Mouse (Mus musculus) cerebellum, postnatal 36 days (tissue): ENCODE measurements around the gene Hagh.

ENCODE experiments used
- DNase-seq, 2 experiments: peaks; one replicate each; pipeline ENCODE4 v3.0.0; 2021 to 2022; ENCODE audit warnings: mixed read lengths in 2 of 2

Hagh gene

DNA sequence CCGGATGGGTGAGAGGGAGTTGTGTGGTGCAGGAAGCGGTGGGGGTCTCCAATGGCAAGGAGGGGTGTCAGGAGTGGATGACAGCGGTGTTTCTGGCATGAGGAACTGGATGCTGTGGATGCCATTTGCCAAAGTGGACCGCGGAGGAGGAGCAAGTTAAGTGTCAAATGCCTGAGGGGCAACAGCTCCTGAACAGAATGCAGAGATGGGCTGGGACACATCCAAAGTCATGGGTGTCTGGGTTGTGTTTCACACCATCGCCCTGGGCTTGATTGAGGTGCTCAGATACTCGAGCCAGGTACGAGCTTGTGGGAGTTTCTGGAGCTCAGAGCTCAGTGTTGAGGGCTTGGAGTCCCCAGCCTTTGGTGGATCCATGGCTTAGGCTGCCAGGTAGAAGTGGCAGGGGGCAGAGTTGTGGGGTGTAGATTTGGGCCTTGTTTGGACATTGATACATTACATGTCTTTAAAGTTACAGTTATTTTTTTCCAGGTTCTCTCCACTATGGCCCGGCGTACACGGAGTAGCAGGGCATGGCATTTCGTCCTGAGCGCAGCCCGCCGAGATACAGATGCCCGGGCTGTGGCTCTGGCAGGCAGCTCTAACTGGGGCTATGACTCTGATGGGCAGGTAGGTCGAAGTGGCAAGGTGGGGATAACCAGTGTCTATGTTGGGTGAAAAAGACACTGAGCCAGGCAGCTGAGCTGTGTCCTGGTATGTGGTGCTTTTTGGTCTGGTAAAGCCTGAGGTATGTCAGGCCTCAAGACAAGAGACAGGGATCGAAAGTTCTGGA lies 47.5 kb downstream of the Hagh start:
- DNase-seq: no peak

DNA sequence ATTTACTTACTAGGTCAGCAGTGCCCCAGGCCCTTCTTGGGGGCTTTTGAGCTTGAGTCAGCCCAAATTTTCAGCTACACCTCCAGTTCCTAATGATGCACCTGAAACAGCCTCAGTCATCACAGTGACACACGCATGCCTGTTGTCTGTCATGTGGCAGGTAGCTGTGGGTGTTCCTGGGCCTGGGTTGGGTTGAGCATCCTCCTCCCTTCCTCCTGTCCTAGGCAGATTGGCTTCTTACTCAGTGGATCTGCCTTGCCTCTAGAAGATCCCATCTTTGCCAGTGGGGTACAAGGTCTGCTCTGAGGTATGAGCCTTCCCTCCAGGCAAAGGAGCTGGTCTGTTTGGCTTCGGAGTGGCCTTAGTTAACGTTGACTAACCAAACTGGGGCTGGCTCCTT lies 48.9 kb downstream of the Hagh start:
- DNase-seq: no peak

DNA sequence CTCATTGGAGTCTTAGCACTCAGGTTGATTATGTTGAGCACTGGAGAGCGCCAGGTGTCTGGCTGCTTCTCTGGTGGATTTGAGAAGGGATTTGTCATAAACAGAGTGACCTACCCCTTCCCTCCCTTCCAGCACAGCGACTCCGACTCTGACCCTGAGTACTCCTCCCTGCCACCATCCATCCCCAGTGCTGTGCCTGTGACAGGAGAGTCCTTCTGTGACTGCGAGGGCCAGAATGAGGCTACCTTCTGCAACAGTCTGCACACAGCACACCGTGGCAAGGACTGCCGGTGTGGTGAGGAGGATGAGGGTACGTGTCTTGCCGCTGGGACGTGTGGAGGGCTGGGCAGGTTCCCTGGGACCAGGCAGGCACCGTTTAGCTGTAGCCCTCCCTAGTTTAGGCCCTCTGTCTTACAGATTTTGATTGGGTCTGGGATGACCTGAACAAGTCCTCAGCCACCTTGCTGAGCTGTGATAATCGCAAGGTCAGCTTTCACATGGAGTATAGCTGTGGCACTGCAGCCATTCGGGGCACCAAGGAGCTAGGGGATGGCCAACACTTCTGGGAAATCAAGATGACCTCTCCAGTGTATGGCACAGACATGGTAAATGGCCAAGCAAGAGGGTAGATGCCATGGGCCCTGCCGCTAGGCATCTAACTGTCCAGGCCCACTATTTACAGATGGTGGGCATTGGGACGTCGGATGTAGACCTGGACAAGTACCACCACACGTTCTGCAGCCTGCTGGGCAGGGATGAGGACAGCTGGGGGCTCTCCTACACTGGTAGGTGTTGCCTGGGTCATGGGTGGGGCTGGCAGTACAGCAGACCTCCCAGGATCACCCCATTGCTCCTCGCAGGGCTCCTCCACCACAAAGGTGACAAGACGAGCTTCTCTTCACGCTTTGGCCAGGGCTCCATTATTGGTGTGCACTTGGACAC lies 50.5 kb downstream of the Hagh start:
- DNase-seq: no peak

DNA sequence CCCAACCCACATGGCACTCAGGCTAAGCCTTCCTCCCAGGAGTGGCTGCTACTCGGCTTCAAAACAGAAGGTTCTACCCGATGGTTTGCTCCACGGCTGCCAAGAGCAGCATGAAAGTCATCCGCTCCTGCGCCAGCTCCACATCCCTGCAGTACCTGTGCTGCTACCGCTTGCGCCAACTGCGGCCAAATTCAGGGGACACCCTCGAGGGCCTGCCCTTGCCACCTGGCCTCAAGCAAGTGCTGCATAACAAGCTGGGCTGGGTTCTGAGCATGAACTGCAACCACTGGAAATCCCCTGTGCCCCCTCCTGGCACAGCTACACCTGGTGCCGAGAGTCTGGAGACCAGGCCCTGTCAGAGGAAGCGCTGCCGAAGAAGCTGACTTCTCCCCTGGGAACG lies 51.4 kb downstream of the Hagh start:
- peak; percentile 73 to 77 for DNase-seq

DNA sequence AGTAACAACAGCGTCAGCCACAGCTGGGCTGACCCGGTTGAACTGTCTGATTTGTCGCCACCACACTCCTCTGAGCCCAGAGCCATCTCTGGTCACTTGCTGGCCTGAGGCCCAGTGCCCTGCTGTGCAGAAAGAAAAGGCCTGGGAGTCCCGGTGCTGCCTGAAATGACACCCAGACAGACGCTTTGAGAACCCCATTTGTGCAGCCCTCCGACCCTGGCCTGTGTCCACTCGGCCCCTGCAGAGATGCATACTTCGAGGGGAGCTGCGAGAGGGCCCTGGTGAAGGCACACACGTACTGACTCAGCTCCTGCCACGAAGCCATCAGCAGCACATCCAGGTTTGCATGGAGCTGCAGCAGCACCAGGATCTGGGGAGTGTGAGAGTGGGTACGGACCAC lies 52.8 kb downstream of the Hagh start:
- no peak for DNase-seq

DNA sequence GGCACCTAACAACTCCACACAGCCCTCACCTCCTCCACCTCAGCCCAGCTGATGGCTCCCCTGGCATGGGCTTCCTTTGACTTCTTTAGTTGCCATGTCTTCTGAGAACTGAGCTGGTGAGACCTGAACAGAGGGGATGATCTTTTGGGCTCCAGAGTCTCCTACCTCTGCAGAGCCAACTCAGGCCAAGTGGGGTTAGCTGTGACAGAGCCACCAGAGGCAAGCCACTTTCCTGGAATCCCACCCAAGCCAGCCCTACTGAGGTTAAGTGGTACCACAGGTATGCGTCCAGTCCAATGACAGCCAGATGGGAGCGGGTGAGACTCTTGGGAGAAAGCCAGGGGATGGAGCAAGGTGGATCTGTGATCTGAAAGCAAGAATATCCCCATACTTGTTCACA lies 53.3 kb downstream of the Hagh start:
- no peak for DNase-seq

DNA sequence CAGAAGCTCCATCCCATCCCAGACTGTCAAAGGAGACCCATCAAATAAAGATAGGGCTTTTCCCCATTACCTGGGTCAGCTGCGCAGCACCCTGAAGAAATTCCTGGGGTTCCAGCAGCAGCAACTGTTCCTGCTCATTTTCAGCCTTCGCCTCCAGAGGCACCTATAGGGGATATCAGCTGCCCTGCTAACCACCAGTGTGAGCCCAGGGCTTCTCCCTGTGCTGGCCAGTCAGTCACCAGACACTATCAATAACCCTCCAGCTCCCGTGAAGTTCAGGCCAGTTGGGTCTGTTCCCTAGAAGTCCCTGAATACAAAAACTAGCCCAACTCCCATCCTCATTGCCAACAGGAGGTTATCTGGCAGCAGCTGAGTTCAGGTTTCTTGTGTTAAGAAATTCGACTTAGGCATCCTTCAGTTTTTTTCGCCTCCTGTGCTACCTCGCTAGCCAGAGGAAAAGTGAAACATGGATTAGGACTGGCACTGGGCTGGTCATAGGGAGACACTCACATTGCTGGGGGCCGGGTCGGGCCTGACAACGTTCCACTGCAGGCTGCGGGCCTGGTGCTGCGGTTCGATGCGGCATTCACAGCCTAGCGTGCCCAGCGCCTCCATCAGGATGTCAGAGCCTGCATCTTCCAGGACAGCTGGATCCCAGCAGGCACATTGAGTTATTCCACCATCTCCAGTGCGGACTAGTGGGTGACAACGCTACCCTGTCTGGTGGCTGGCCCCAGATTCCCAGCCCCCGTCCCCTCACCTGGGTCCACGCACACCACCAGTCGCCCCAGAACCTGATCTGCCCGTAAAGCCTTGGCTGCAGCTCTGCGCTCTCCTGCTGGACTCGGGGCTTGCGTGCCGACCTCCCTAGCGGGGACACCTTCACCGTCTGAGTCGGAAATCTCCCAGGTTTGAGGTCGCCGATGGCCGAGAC lies 54.4 kb downstream of the Hagh start:
- DNase-seq: no peak

DNA sequence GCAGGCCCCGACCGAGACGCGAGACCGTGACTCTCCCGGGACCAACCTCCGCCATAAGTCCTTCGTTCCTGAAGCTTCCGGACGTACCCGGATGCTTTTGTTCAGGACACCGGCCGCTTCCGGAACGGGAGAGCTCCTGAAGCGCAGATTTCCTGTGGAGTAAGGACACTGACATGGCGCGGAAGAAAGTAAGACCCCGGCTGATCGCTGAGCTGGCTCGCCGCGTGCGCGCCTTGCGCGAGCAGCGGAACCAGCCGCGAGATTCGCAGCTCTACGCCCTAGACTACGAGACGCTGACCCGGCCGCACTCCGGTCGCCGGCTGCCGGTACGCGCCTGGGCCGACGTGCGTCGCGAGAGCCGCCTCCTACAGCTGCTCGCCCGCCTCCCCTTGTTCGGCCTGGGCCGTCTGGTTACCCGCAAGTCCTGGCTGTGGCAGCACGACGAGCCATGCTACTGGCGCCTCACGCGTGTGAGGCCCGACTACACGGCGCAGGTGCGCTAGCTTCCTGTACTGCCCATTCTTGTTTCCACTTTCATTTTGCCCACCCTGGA lies 55.1 kb downstream of the Hagh start, which contains the start of the genes Eme2 and Mrps34:
TSS of gene Eme2 (minus strand) at position 93 of the 553 bp plus-strand sequence.
TSS of gene Mrps34 (plus strand) at position 122 of the 553 bp plus-strand sequence.
- DNase-seq: peak; percentile 85 to 86

DNA sequence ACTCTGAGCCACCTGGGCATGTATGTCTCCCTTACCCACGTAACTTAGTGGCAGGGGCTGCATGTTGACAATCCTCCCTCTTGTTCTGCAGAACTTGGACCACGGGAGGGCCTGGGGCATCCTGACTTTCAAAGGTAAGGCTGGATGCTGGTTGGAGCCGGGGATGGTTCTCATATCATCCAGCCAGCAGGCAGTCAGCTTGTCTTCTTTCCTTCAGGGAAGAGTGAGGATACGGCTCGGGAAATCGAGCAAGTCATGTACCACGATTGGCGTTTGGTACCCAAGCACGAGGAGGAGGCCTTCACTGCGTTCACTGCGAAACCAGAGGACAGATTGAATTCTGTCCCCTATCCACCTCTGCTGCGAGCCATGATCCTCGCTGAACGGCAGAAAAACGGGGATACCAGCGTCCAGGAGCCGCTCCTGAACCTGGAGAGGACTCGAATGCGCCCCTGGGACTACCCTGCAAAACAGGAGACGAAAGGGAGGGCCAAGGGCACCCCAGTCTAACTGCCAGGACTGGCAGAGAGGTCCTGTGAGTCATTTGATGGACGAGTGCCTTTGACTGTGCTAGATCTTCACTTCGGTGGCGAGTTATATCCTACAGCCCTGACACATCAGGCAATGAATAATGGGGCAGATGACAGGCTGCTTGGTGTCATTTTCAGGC lies 55.8 kb downstream of the Hagh start:
- no peak for DNase-seq

DNA sequence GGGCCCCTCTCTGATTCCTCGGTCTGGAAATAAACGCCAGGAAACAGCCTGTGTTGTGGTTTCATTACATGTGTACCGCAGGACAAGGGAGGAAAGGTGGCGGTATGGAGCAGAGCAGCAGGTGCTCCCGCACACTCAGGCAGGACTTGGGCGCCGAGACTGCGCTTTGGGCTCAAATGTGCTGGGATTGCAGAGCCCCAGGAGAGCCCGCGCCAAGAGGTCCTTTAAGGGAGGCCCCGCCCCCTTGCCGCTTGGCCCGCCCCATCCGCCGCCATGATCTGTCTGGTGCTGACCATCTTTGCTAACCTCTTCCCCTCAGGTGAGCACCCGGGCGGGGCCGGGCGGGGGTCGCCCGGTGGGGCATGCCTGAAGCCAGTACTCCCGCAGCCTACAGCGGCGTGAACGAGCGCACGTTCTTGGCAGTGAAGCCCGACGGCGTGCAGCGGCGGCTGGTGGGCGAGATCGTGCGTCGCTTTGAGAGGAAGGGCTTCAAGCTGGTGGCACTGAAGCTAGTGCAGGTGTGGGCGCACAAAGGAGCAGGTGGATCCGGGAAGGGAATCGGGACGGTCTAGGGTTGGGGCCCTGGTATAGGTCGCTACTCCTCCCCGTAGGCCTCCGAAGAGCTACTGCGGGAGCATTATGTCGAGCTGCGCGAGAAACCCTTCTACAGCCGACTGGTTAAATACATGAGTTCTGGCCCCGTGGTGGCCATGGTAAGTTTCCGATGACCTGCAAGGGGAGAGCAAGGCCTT lies 56.5 kb downstream of the Hagh start, which contains the start of gene Nme3:
TSS of gene Nme3 (plus strand) at position 260 of the 752 bp plus-strand sequence.
- DNase-seq: peak; percentile 76 to 82

DNA sequence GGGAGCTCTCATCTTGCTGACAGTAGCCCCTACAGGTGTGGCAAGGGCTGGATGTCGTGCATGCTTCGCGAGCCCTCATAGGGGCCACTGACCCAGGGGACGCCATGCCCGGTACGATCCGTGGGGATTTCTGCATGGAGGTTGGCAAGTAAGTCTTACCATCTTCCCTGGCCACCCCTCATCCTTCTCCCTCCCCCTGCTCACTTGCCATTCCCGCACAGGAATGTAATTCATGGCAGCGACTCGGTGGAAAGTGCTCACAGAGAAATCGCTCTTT lies 57.0 kb downstream of the Hagh start:
- no peak for DNase-seq

DNA sequence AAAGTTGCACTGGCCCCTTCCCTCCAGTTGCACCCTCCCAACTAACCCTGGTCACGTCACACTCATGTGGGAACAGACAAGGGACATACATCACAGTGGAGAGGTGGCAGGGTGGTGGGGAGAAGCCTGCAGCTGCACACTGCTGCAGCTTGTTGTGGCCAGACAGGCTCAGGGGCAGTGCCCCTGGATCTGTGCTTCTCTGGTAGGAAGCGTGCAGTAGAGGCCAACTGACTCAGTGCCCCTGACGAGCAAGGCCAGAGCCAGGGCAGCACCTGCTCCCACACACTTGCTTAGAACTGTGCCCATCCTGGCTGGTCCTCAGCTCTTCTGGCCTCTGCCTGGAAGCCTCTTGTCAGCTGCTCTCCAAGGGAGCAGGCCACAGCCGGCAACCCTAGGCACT lies 57.7 kb downstream of the Hagh start:
- no peak for DNase-seq

DNA sequence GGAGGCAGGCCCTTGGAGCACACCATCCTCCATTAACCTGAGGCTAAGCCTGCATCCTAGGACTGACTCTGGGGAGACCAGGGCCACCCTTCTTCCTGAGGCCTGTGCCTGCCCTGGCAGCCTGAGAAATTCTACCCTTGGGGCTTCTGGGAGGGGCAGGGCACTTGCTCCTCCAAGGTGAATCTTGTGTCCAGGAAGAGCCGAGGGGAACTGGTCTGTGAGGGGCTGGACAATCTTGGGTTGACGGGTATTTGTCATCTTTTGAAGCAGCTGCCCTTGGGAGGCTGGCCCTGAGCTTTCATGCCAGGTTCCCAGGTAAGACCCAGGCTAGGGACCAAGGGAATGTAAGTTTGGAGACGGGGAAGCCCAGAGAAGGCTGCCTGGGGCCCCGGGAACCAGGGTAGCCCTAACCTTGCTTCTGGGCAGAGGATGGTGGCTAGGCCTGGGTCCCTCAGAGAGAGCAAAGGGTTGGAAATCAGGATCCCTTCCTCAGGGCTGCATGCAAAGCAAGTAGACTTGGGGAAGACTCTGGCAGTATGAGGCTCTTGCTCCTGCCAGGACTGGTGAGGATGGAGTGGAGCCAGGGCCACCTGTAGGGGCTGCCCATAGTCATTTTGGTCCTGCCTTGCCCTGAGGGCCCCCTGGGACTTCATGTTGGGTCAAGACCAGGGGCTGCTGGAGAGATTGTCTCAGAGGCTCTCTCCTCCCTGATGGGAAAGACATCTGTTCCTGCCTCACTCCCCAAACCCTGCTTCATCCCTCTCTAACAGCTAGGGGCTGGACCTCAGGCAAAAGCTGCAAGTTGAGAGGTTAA lies 58.3 kb downstream of the Hagh start:
- DNase-seq: no peak

DNA sequence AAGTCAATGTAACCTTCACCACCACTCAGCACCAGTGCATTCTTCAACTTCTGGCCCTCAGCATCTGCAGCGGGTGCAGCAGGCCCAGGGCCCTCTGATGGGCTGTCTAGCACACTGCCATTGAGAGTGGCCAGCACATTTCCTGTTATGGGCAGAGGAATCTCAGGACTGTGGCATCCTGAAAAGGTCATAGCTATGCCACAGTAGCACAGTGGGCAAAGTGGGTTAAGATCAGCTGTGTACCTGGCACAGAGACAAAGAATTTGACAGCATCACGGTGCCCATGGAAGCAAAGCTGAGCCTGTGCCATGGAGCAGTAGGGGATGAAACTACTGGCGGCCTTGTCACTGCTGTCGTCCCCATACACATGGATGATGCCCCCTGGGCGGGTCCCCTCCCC lies 59.2 kb downstream of the Hagh start:
- no peak for DNase-seq

DNA sequence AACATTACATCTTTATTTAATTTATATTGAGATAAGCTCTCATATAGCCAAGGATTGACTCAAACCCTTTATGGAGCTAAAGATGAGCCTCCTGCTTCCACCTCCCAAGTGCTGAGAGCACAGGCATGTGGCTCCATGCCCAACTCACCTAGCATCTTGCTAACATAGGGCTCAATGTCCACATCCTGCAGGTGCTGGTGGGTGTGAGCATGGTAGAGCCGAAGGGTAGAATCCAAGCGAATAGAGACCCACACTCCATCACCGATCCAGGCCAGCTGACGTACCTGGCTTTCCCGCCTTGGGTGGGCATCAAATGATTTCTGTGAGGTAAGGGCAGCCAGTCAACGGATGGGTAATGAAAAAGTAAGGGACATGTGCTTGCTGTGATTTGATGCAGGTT lies 60.1 kb downstream of the Hagh start:
- no peak for DNase-seq

DNA sequence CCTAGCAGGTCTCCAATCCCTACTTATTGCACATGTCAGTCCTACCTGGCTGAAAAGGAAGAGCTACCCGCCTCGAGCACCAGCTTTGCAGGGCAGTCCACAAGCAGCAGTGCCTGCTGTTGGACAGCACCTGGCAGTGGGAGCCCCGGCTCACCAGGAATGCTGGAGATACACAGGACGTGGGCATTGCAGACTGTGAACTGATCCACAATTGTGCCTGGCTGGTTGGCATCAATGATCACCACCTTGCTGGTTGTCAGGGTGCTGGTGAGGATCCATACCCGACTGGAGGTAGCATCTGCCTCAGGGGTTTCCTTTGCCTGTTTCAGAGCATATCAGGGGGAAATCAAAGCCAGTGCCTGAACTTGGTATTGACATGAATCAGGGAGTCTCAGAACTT lies 62.2 kb downstream of the Hagh start:
- DNase-seq: no peak

DNA sequence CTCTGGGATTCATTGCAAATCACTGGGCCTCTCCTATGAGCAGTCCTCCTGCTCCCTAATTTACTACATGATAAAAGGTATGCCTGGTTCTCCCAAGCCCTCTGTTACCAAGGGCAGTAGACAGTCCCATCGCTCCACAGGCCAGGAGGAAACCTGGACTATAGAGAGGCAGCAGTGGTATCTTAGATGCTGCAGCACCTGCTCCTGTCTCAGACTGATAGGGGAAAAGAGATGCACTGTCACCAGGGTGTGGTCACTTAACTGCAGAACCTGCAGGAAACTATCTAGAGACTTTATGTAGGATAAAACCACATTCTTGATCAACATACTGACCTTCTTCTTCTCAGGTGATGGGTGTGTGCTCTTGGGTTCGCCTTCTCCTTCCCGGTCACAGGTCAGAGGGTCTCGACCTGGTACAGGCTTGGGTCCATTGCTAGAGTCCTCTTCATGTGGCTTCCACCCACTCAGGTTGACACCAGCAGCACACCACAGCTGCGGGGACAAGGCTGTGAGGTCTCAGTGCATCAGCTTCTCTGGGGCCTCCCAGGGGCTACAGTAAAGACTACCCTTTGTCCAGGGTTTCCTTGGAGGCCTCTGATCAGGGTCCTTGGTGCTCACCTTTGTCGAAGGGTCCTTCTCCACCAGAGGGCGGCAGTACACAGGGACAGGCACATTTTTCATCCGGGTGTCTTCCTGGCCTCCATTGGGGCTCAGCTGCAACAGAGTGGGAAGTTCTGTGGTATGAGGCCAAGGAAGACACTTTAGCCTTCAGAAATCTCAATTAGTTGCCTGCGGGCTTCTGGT lies 62.9 kb downstream of the Hagh start:
- DNase-seq: no peak

DNA sequence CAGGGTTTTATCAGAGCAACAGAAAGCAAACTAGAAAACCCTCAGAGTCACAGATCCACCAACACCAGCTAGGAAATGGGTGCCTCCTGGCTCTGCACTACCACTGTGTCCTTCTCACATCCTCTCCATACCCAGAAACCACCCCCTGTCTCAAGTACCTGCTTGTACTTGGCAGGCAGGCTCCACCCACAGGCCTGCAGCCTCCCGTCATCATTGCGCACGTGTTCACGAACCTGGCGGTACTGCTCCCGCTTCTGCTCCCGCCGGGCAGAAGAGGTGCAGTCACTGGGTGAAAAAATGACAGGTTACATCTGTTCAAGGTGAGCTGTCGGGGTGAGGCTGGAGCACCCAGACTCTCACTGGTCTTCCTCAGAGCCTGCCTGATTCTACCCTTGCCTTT lies 63.8 kb downstream of the Hagh start:
- no peak for DNase-seq

DNA sequence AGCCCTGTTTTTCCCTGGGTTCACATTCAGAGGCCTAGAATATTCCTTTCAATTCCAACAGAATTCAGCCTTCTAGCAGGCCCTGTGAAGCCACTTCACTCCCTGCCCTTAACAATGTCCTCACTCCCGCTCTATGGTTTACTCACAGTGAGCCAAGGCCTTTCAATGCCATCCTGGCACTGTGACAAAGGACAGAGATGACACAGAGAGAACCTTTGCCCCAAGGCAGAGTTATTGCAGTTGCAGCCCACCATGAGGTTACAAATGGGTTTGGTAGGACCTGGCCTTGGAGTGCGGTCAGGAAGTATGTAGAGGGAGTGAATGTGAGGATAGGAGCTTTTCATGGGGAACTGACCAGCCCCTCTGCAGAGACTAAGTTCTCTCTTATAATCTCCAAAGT lies 67.6 kb downstream of the Hagh start:
- DNase-seq: no peak
